Mouse (Mus musculus) adrenal gland, postnatal 10 days (tissue): ENCODE measurements around the gene P2ry4. TPM values are rescaled to one million over a fixed set of nuclear protein-coding genes. Genes with fewer than 3 reads are reported as not detected.
A peak's percentile ranks its signal among the peaks of the same experiment; 100 is the strongest.

Experiments used
- DNase-seq: peaks from one replicate; pipeline ENCODE4 v3.0.0; 2021; ENCODE audit warnings: mixed read lengths
- long read RNA-seq, 2 experiments: library from polyadenylated mRNA; stranded (forward); transcript quantifications; one replicate each; pipeline ENCODE4 v2.0.0; 2021
- total RNA-seq, 2 experiments: library from RNA; stranded (reverse); gene quantifications; 2 replicates each; pipeline ENCODE4 v1.2.3; 2021

The P2ry4 gene
- 1 to 10 TPM in 1 of 2 experiments, under 1 TPM in 1; 0.45 to 1.3 TPM for total RNA-seq
- long read RNA-seq, experiment 1: 0 reads
- long read RNA-seq, experiment 2: 0 reads

DNA sequence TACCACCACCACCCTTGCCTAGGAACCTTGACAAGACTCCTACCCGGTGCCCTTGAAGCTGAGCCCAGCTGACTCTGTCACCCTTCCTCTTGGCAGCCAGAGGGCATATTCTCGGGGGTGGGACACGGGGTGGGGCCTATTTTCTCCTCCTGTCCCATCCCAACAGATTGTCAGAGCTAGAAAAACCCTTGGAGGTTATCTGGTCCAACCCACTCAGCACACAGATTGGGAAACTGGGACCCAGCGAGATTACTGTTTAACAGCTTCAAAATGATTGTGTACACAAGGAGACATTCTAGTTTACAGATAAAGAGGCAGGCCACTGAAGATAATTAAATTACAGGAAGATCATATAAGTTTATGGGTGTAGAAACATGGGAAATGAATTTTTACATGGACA, at the start of gene P2ry4:
TSS of gene P2ry4 (minus strand) at position 79 of the 400 bp plus-strand sequence.
- no peak for DNase-seq

DNA sequence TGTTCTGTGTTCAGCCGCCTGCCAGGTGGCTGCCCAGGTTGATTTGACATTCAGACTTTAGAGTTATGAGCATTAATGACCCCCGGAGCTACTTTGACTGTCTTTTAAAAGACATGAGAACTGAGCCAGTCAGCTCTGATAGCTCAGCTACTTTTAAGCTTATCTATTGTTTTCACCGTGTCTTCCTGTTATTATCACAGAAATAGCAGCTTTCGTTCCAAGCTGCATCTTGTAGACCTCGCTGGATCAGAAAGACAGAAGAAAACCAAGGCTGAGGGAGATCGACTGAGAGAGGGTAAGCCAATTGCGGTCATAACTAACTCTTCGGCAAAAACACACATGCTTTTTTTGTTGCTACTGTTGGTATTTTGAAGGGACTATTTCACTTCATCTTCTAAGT, 43.8 kb upstream of the P2ry4 start:
- no peak for DNase-seq

DNA sequence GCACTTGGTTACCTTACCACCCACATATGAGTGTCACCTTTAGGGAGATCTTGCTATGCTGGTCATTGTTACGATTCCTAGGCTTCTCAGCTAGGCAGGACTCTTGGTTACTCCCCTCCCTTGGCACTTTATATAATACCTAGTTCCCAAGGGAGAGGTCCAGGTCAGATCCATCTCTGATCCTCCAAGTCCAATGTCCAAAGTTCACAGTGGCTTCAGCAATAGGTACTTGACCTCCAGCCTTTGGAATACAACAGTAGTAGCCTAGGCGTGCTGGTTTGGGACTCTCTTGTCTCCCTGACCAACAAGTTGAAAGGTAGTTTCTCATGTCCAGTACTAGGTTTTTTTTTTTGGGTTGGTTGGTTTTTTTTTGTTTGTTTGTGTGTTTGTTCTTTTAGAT, 34.4 kb upstream of the P2ry4 start:
- no peak for DNase-seq

DNA sequence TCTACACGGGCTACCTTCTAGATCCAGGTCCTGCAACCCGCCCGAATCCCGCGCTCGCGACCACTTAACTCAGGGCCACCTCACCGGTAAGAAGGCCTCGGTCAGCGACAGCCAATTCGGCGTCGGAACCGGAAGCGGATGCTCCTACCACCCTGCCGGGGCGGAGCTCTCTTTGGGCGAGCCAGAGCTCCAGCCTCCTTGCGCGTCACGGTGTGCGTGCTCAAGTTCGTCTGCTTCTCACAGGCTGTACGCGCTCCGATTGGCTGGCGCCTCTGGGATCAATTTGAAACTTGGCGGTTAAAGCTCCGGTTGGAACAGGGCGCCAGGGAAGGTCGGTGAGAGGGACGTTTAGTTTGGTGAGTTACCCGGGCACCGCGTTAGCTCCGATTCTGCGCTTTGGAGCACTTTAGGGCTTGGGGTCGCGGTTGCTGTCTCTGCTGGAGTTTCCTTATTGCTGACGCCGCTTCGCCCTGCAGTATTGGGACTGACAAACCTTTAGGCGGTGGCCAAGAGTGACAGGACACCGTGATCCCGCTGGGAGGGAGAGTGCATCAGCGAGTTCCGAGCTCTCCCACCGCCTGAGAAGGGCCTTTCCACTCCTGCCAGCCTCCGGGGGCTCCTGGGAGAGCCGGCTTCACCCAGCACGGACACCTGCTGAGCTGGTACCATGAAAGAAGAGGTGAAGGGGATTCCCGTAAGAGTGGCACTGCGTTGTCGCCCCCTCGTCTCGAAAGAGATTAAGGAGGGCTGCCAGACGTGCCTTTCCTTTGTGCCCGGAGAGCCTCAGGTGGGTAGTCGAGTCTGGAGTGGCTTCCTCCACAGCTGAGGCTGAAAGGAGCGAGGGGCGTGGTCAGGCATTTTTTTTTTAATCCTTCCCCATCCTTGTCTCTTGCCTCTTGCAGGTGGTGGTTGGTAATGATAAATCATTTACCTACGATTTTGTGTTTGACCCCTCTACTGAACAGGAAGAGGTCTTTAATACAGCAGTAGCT, 31.4 kb upstream of the P2ry4 start, which contains the start of gene Pdzd11:
TSS of gene Pdzd11 (minus strand) at position 767 of the 992 bp plus-strand sequence.
- peak; percentile 90 for DNase-seq

DNA sequence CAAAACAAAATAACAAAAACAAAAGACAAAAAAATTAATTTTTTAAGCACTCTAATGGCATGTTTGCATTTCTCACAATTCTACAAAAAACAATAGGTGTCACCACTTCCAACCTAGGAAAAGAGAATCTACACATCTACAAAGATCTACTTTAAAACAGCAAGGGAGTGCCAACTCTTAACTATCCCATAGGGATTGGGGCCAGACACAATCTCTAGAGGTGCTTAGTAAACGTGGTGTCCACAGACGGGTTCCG, 30.8 kb upstream of the P2ry4 start, which contains the start of gene Kif4:
TSS of gene Kif4 (plus strand) at position 192 of the 256 bp plus-strand sequence.
- no peak for DNase-seq

DNA sequence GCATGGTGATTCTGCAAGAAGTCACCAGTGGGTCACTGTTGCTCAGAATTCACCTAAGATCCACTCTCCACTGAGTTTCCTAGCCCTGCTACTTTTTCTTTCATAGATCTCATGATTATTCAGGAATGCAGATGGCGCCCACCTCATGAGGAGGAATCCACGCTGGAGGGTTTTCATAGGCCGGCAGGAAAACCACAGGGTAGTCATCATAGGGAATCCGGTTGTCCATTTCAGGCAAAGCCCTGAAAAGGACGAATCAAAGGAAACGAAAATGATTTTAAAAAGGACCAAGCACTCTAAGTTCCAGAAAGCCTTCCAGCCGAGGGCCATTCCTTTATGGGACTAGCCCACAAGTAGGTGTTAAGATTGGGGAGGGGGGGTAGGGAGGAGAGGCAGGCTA, 30.5 kb upstream of the P2ry4 start:
- DNase-seq: no peak

DNA sequence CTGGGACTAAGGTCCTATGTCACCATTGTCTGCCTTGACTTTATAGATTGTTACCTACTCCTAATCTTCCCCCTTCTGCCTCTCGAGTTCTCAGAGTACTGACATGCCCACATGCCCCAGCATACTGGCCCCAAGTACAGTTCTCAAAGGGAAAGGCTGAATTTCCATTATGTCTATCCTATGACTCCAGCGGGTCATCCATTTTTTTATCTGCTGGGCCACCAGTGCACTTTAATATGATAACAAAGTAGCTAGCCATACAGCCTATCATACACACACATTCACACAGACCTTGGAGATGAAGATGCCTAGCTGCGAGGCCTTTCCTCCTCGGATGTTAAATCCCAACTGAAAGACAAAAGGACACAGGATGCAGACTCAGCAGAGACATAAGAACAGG, 29.6 kb upstream of the P2ry4 start:
- no peak for DNase-seq

DNA sequence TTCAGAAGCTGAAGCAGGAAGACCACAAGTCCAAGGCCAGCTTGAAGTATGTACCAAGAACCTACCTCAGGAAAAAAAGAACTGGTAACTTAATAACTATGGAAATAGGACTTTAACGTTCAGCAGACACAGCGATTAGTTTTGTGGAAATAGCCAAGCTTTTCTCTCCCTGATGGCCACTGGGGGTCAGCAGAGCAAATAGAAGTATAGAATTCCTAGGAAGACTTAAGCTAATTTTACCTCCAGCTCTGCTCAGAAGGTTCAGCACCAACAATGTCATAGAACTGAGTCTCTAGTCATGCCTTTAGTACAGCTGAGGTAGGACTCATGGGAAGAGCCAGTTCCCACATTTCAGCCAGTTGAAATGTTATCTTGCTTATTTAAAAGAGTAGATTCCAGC, 26.7 kb upstream of the P2ry4 start:
- no peak for DNase-seq

DNA sequence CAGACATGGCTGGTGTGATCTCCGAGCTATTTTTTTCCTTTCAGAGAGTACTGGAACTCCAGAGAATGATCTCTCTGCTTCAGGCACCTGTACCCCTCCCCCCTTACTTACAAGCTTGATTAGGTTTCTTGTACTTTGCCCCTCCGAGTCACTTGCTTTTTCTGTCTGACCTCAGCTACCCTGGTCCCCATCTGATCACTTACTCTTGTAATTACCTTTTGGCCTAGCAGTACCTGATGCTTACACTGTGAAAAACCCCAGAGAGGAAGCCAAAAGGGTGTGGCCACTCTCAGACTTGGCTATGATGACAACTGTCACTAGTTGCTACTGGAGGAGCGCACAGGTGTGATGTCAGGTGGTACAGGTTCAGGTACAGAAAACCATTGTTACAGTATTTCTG, 23.8 kb upstream of the P2ry4 start:
- no peak for DNase-seq

DNA sequence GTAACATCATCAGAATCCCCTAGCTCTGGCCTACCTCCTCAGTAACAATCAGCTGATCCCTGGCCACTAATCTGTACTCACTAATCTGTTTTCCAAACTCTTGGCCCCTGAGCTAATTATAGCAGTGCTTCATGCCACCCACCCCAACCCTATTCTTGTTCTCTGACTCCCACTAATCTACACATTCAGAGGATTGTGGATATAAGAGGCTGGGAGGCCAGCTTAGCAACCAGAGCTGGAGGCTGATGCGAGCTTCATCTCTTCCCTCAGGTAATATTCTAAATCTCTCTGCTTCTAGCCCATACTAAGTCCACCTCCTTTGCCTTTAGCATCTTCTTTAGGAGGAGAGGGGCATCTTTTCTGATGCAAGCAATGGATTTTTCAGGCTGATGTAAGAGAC, 10.6 kb upstream of the P2ry4 start, which contains the start of gene Arr3:
TSS of gene Arr3 (plus strand) at position 184 of the 400 bp plus-strand sequence.
- no peak for DNase-seq

DNA sequence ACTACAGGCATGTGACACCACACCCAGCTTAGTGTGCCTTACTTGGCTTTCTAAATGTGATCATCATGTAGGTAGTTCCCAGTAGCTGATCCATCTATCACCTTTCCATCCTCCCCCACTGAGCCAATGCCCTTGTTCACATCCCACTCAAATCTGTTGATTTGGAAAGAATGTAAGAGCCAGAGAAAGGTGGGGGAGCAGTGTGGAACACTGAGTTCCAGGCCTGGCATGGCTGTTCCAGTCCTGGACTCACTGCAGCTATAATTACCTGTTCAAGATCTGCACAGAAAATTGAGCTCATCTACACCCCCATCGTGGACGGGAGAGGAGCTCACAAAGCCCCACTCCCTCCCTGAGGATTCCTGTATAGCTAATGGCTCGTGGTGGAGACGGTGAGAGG, 5.1 kb upstream of the P2ry4 start:
- no peak for DNase-seq

DNA sequence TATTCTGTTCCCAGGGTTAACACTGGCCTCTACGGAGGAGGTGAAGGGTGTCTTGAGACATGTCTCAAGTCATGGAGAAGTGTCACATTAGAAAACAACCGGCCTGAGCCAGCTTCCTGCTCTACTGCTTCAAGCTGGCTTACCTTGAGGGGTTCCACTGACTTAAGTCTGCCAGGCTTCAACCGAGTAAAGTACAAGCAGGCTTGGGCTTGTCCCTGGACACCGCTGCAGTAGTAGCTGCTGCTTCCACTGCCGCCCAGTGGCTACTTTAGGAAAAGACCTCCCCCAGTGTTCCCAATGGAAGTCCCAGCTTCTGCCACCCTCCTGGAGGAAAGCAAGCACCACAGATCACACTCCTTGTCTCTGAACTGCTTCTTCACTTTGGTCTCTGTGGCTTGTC, 2.8 kb upstream of the P2ry4 start:
- peak; percentile 60 for DNase-seq

DNA sequence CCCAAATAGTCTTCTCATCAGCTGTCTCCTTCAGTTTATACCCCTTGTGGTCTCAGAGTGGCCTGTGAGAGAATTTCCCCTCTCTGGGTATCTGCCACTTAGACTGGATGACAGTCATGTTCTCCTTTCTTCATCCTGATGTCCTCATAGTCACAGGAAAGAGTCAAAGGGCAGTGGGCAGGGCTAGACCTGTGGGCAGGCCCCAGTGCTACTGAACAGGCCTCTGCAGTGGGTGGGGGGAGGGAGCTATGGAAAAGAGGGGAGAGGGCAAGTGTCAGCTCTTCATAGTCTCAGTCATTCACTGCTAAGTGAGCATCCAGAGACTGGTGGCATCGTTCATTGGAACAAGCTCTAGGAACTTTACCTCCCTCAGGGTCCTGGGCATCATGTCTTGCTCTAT, 22.7 kb downstream of the P2ry4 start, which contains the start of gene Awat1:
TSS of gene Awat1 (plus strand) at position 301 of the 400 bp plus-strand sequence.
- DNase-seq: no peak

DNA sequence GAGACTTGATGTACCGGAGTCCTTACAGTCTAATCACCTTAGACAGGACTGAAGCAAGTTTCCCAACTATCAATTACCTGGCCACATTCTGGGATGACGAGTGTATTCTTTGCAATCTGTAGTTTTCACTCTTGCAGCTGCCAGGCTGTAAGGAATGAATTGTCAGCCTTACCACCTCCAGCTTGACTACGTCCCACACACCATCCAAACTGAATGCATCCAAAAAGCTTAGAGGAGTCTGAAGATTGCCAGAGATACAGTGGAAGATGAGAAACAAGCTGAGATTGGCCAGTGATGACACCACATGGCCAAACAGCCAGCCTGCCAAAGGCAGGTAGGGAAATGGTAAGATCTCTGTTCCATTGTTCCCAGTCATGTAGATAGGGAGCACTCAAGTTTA, 29.0 kb downstream of the P2ry4 start:
- DNase-seq: no peak

DNA sequence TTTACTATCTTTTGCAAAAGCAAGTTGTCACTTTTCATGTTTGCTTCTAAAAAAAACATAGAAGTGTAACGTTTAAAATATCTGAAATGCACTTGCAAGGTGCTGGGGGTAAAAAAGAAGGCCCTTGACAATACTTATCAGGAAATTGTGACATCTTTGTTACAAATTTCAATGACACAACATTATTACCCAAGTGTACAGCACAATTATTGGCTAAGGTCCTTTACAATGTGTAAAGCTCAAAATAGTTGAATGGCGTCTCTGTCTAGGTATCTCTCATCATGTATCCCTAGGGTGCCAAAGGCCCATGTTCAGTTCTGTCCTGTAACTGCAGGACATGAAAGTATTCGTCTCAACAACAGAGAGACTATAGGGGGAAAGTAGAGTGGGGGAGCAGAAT, 38.6 kb downstream of the P2ry4 start:
- no peak for DNase-seq

Other genes starting within 250 kb of the P2ry4 start
- not detected for gene Otud6a, start 165.9 kb downstream of the P2ry4 start, total RNA-seq
- gene Awat2, start 152.2 kb downstream of the P2ry4 start, total RNA-seq: 1 to 10 TPM in 1 of 2 experiments, under 1 TPM in 1; 0.33 to 1.2 TPM
- 10 to 100 TPM; 67.9 to 75.1 TPM for gene Igbp1, start 100.6 kb downstream of the P2ry4 start, total RNA-seq
- not detected for gene Dgat2l6, start 70.0 kb downstream of the P2ry4 start, total RNA-seq
- not detected for gene Awat1, start 22.6 kb downstream of the P2ry4 start, total RNA-seq
- not detected for gene Arr3, start 10.6 kb upstream of the P2ry4 start, total RNA-seq
- gene Kif4, start 30.9 kb upstream of the P2ry4 start, total RNA-seq: 1 to 10 TPM; 7.0 to 8.0 TPM
- gene Pdzd11, start 31.7 kb upstream of the P2ry4 start, total RNA-seq: 10 to 100 TPM; 41.0 to 41.9 TPM
- gene Gdpd2, start 135.0 kb upstream of the P2ry4 start, total RNA-seq: 1 to 10 TPM in 1 of 2 experiments, under 1 TPM in 1; 0.69 to 1.2 TPM
- 10 to 100 TPM; 20.2 to 29.0 TPM for gene Dlg3, start 172.9 kb upstream of the P2ry4 start, total RNA-seq